Mouse (Mus musculus) ovary, postnatal 36 days (tissue): ENCODE measurements around the gene Fryl.

Experiments used
- DNase-seq: peaks from one replicate; pipeline ENCODE4 v3.0.0; 2022; ENCODE audit warnings: low spot score, mixed read lengths

Gene Fryl

GRCm38 (mm10) chr5:73157009-73157408 lies 99.4 kb downstream of the Fryl start:
- DNase-seq: no peak

GRCm38 (mm10) chr5:73156226-73156926 lies 100.0 kb downstream of the Fryl start:
- no peak for DNase-seq

GRCm38 (mm10) chr5:73153802-73154465 lies 102.5 kb downstream of the Fryl start:
- DNase-seq: no peak

GRCm38 (mm10) chr5:73152206-73152605 lies 104.2 kb downstream of the Fryl start:
- no peak for DNase-seq

- no peak for DNase-seq
Measured at GRCm38 (mm10) chr5:73150877-73151445, 105.5 kb downstream of the Fryl start.

GRCm38 (mm10) chr5:73144987-73145386 lies 111.4 kb downstream of the Fryl start:
- DNase-seq: no peak

GRCm38 (mm10) chr5:73141712-73142111 lies 114.7 kb downstream of the Fryl start:
- no peak for DNase-seq

- no peak for DNase-seq
Measured at GRCm38 (mm10) chr5:73141161-73141560, 115.3 kb downstream of the Fryl start.

- DNase-seq: no peak
Measured at GRCm38 (mm10) chr5:73137561-73137960, 118.9 kb downstream of the Fryl start.

GRCm38 (mm10) chr5:73135959-73136358 lies 120.5 kb downstream of the Fryl start:
- DNase-seq: no peak

- no peak for DNase-seq
Measured at GRCm38 (mm10) chr5:73135131-73135530, 121.3 kb downstream of the Fryl start.

GRCm38 (mm10) chr5:73133833-73134185 lies 122.6 kb downstream of the Fryl start:
- no peak for DNase-seq

GRCm38 (mm10) chr5:73132998-73133832 lies 123.2 kb downstream of the Fryl start:
- no peak for DNase-seq

GRCm38 (mm10) chr5:73130984-73131383 lies 125.4 kb downstream of the Fryl start:
- peak; percentile 69 for DNase-seq

GRCm38 (mm10) chr5:73129871-73130270 lies 126.5 kb downstream of the Fryl start:
- no peak for DNase-seq

- no peak for DNase-seq
Measured at GRCm38 (mm10) chr5:73119969-73120725, 136.3 kb downstream of the Fryl start.

GRCm38 (mm10) chr5:73119524-73119923 lies 136.9 kb downstream of the Fryl start:
- DNase-seq: no peak

- DNase-seq: no peak
Measured at GRCm38 (mm10) chr5:73118786-73119185, 137.6 kb downstream of the Fryl start.

GRCm38 (mm10) chr5:73114878-73115277 lies 141.5 kb downstream of the Fryl start:
- no peak for DNase-seq

GRCm38 (mm10) chr5:73112331-73112730 lies 144.1 kb downstream of the Fryl start:
- no peak for DNase-seq

GRCm38 (mm10) chr5:73103657-73104056 lies 152.8 kb downstream of the Fryl start:
- no peak for DNase-seq
